Mouse (Mus musculus): ENCODE measurements at regions not wholly inside any gene's neighbourhood (a gene's known extent, or its start where the extent isn't known, plus 50 kb on each side); places are given as distances from the start of the nearest gene placed in this dataset.

DNA sequence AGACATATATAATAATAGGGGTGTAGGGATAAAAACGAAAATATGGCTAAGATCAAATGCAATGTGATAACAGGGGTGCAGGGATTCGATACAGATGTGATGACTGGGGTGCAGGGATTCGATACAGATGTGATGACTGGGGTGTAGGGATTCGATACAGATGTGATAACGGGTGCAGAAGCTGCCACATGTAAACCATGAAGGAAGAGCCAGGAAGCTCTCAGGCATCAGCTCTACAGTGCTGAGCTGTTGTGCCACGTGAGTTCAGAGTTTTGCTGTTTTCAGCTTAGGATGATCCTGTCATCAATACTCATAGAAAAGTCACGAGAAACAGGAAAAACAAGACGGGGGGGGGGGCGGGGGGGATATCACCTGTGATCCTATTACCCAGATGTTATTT, 221.2 kb upstream of the Klf3 start:
- in situ Hi-C loops (cut with MboI, MseI), result no loop called here

DNA sequence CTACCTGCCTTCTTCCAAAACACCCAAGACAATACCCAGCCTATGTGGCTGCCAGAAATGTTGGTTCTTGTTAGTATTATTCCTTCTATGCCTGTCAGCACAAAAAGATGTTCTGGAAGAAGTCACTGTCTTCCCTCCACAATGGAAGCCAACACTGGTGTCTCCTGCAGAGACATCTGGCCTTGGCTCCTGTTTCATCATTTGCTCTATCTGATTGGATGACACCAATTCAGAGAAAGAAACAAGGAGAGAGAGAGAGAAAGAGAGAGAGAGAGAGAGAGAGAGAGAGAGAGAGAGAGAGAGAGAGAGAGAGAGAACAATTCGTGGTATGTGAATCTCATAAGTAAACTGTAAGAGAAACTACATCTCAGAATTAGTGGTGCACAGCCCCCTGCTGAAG, 218.9 kb upstream of the Klf3 start:
- in situ Hi-C loops (cut with MboI, MseI), result no loop called here

DNA sequence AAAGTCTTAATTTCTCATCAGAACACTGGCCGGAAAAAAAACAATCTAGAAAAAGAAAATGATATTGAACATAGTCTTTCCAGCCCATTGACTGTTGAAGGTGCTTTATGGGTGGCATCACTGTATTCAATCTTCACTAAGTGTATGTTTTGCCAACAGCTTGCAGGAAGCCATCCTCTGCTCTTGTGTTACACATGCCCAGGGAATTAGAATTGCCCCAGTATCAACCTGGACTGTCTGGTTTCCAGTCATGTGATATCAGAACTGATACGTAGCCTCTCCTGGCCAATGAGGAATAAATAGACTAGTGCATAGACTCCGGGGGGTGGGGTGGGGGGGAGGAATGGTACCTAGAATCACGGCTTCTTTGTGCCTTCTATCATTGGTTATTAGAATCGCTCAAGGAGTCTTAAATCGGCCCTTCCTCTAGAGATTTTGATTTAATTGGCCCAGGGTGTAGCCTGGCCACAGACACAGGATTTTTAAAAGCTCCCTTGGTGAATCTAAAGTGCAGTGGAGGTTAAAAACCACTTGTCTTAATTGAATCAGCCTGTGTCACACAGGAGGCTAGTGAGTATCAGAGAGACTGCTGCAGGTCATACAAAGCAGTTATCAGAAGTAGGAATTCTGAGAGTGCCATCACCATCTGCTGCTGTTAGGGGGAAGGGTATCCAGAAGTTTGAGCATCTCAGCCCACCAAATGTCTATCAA, 218.0 kb upstream of the Klf3 start:
- in situ Hi-C loops (cut with MboI, MseI), result loop anchor here (5.0 kb wide), 1 partner anchor 48 kb away; no protein-coding TSS in a partner anchor

DNA sequence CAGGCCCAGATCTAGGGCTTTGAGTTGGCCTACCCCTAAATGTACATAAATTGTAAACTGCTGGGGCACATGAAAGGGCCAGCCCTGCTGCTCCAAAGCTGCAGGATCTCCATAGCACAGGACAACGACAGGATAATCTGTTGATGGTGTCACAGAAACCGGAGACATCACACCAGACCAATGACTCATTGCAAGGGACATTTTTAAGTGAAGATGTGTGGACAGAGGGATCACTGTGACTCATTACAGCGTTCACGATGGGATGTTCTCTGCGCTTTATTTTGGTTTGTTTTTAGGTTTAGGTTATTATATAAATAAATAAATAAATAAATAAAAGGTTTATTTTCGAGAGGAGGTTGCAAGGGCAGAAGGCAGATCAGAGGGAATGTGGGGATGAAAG, 216.9 kb upstream of the Klf3 start:
- in situ Hi-C loops (cut with MboI, MseI), result loop anchor here (5.0 kb wide), 1 partner anchor 49 kb away; no protein-coding TSS in a partner anchor

DNA sequence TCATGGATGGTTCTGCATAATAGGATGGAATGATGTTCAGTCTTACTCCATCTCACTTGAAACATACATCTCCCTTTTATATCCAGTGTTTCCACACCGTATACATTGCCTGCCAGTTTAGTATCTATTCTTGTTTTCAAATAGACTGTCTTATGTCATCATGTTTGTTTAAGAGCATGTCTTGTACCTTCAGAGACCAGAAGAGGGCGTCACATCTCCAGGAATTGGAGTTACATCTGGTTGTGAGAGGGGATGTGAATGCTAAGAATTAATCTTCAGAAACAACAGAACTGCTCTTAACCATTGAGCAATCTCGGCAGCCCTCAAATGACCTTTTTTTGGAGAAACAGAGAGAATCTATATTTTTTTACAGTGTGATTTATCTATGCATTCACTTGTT, 216.3 kb upstream of the Klf3 start:
- in situ Hi-C loops (cut with MboI, MseI), result loop anchor here (5.0 kb wide), 1 partner anchor 50 kb away; no protein-coding TSS in a partner anchor

DNA sequence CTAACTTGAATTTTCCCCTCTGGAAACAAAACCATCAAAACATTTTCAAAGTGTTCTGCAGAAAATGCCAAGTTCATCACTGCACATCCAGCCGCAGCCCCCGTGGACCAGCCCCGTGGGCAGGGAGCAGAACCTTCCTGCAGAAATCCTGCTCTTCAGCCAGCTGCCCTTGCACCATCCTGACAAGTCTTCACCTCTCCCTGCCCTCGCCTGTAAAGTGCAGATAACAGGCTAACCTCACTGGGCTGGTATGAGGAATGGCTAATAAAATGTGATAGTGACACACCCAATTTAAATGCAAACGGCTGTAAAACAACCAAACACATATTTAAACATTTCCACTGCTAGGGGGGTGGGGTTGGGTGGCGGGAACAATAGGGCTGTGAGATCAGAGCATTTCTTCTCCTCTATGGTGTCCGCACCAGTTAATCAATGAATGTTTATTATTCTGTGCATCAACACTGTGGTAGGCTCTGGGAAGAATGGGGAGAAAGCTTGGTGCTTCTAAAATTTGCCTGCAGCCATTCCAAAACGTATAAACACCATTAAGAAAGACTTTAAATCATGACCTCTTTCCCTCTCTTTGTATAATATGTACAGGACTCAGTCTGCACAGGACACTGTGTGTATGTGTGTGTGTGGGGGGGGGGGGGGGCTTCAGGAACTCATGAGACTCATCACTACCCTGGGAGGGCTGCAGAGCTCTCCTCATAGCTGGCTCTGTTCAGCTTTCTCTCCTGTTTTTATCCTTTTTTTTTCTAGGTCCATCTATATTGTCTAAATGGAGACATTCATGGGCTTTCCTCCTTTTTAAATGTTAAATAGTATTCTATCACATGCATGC, 215.1 kb upstream of the Klf3 start:
- in situ Hi-C loops (cut with MboI, MseI), result loop anchor here (5.0 kb wide), 1 partner anchor 51 kb away; no protein-coding TSS in a partner anchor

DNA sequence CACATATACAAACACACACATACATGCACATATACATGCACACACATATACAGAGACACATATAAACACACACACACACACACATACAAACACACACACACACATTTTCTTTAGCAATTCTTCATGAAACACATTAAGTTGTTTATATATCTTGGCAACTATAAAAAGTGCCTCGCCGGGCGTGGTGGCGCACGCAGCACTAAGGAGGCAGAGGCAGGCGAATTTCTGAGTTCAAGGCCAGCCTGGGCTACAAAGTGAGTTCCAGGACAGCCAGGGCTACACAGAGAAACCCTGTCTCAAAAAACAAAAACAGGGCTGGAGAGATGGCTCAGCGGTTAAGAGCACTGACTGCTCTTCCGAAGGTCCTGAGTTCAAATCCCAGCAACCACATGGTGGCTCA, 214.4 kb upstream of the Klf3 start:
- in situ Hi-C loops (cut with MboI, MseI), result loop anchor here (5.0 kb wide), 1 partner anchor 51 kb away; no protein-coding TSS in a partner anchor

DNA sequence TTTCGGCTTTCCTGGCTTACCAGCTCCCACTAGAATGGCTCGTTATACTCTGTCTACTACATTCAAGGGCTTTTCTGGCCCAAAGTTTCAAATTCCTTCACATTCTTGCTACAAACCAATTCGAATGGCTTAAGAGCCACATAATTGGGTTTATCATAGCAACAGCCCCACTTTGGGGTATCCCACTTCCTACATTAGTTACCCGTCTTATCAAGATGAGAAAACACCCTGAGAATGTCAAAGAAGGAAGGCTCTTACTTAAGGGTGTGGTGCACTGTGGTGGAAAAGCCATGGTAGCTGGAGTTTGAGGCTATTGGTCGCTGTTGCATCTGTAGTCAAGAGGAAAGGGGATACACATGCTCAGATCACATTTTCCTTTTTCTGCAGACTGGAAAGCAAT, 213.2 kb upstream of the Klf3 start:
- in situ Hi-C loops (cut with MboI, MseI), result no loop called here

DNA sequence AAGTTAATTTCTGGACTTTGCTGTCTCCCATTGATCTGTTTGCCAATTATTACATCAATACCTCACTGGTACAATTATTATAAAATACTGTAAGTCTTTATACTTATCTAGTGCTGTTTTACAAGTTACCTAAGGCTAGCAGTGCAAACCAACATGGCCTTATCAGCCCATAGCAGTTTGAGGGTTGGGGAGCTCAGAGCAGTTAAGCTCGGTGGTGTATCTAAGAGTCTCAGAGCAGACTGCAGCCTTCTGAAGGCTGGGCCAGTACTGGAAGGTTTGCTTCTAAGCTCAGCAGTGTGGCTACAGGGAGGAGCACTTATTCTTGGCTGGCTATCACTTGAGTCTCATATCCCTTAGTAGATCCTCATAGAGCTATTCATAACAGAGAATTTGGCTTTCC, 212.4 kb upstream of the Klf3 start:
- in situ Hi-C loops (cut with MboI, MseI), result no loop called here

DNA sequence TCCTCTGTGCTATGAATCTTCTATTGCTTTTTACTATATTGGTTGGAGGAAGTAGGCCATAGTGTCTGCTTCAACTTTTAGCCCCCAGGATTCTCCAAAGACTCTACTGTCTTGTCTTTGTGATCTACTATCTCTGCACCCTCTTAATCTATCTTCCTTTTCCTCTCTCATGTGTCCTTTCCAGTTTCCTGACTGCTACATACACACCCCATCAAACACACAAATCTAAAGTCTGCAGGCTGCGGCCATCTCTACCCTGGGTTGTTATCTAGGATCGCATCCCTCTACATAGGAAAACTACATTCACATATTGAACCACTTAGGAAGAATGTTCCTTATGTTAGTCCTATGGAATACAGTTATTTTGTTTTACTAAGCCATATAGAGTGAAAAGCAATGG, 211.4 kb upstream of the Klf3 start:
- in situ Hi-C loops (cut with MboI, MseI), result no loop called here

DNA sequence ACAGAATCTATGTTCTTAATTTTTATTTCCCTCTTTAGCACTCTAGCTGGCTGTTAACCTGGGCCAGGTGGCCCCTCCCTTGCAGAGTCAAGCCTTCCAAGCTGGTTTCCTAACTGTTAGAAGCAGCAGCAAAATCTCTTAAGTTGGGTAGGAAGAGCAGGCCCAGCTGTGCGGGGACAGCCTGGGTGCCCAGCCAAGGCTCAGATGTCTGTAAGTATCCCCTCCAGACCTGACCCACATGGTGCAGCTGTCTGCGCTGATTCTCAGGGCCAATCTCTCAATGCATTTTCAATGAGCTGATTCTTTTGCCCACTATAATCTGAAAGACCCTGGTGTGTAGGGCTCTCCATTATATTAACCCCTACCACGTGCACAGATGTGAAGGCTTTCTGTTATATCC, 208.0 kb upstream of the Klf3 start:
- in situ Hi-C loops (cut with MboI, MseI), result no loop called here

DNA sequence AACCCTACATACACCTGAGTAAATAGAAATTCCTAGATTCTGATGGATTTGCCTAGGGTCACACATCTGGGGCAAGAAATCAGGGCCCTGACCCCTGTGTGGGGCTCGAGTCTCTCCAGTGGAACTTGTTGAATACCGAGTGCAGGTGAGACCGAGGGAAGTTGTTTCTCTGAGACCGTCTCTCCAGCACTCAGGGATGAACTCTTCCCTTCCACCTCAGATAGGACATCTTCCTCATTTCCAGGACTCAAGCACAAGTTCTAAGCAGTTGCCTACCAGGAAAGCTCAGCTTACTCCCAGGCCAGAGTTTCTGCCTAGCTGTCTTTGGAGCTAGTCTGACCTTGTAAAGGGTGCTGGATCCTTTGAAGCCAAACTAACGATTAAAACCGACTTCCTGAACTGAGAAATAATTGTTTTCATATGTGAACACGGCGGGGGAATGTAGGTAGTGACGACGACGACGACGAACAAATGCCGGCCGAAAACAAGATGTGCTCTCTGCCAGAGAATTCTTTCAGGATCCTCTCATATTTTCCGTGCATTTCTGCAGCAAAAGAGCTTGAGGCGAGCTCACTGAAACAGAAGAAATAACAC, 207.3 kb upstream of the Klf3 start:
- in situ Hi-C loops (cut with MboI, MseI), result no loop called here

DNA sequence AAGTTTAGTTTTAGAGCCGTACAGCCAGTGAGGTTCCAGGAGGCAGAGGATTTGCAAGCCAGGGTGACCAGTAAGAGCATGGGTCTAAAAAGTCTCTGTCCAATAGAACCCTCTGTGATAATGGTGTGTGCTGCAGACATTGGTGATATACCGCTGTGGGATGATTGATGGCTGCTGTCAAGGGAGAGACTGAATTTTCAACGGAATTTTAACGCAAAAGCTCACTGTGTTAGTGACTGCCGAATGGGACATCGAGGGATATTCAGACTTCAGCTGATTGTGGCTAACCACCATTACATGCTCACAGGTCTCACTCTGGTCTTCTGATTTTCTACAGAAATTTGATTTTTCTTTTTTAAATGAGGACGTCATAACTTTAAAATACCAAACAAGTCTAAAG, 206.2 kb upstream of the Klf3 start:
- in situ Hi-C loops (cut with MboI, MseI), result no loop called here

DNA sequence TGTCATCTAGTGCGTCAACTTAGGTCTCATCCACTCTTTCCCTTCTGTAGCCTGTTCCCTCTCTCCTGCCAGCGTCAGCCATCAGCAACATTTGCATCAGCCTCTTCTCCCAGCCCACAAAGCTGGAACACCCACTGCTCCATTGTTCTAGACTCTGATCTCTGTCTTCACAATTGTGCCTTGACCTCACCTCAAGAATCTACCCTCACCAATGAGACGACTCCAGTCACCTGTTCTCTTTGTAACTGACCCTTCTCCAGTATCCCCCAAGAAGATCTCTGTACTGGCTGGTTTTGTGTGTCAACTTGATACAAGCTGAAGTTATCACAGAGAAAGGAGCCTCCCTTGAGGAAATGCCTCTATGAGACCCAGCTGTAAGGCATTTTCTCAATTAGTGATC, 205.7 kb upstream of the Klf3 start:
- in situ Hi-C loops (cut with MboI, MseI), result no loop called here

DNA sequence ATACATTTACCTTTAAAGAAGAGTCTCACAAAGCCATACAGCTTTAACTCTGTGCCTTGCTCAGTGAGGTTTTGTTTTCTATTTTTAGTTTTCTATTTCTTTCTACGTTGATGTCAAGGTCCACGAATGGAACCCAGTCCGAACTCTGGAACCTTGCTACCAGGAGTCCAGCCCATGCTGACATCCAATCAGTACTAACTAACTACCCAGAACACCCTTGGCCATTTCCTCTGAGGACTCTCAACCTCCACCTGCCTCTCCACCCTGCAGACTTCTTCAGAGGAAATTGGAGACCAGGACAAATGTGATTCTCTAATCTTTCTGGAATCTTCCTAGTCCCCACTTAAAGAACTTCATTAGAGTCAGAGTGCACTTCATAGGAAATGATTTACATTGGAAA, 204.6 kb upstream of the Klf3 start:
- in situ Hi-C loops (cut with MboI, MseI), result no loop called here

DNA sequence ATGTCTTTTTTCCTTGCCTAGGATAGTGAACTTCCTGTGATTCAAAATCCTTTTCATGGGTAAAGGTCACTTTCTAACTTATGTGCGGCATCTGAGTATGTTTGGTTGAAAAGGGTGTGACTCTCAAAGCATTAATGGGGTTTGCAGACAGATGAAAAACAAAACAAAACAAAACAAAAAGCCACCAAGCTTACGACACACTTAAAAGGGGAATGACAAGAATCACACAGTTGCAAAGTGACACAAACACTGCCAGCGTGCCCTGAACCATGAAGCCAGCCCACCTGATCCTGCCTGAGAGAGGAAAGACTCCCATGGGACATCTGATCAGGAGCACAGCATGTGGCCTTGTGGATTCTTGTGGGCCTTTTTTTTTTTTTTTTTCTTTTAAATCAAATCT, 204.2 kb upstream of the Klf3 start:
- in situ Hi-C loops (cut with MboI, MseI), result no loop called here

DNA sequence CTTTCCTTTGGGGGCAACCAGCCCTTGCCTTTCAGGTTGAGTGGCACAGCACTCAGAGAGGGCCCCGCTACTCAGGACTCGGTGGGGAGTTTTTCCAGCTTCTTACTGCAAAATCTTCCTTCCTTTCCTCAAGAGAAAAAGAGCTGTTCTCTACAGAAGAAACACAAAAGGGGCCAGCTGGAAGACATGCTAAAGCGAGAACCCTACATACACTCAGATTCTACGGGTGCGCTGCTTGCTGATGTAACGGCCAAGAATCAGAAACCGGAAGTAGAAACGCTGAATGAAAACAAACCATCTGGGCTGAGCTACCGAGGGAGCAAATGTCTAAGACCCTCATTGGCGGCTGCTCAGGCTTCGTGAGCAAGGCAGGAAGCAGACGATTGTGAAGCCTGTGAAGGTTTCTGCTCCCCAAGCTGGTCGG, 203.3 kb upstream of the Klf3 start:
- in situ Hi-C loops (cut with MboI, MseI), result no loop called here

DNA sequence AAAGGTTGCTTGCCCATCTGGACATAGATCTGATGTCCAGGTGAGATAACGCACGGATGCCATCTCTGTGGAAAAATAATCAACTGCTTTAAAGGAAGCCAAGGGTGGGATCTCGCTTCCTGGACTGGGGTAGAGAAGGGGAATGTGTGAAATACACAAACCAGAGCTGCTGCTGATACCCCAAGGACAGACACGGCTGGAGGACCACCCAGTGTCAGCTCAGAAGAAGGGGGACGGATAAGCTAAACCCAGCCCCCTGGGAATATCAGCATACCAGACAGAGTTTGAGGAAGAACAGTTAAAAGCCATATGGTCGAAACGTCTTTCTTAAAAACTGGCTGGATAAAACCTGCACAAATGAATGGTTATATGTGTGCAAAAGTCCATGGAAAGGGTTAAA, 202.8 kb upstream of the Klf3 start:
- in situ Hi-C loops (cut with MboI, MseI), result no loop called here

DNA sequence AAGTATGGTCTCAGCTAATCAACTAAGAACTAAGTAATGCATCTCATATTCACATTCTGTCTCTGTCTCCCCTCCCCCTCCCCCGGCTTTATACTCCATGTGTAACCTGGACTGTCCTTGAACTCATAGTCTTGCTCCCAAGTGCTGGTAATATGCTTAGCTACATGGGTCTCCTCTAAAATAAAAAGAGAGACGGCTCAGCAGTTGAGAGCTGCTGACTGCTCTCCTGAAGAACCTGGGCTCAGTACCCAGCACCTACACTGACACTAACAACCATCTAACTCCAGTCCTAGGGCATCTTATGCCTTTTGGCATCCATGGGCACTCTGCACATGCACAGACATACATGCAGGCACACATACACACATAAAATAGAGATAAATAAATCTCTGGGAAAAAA, 202.4 kb upstream of the Klf3 start:
- in situ Hi-C loops (cut with MboI, MseI), result no loop called here

DNA sequence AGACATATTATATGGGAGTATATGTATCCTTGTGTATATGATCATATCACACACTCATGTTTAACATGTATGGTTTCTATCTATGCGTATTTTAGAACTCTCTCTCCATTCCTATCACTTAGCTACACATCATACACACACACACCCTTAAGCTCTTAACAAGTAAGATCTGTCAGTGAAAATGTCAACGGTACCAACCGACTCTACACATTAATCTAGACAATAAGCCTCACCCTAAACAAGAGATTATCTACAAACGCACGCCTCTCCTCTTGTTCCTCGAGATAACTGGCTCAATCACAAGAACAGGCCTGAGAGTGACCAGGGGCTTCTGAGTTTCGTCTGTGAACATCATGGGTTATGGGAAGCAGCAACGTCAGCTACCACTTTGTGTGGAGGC, 201.9 kb upstream of the Klf3 start:
- in situ Hi-C loops (cut with MboI, MseI), result no loop called here

DNA sequence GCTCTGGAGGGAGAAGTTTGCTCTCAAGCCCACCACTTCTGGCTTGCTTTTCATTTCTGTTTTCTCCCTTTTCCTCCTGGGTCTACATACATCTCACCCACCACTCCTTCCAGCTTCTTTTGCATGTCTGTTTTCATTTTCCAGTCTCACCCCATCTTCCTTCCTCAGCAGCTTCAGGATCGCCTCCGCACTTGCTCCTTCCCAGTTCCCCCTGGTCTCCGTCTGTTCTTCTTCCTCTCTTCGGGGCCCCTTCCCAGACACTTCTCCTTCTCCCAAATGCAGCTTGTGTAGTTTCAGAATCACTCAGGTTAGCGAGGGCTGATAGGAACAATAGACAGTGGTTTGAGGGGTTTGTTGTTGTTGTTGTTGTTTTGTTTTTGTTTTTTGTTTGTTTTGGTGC, 201.4 kb upstream of the Klf3 start:
- in situ Hi-C loops (cut with MboI, MseI), result no loop called here

DNA sequence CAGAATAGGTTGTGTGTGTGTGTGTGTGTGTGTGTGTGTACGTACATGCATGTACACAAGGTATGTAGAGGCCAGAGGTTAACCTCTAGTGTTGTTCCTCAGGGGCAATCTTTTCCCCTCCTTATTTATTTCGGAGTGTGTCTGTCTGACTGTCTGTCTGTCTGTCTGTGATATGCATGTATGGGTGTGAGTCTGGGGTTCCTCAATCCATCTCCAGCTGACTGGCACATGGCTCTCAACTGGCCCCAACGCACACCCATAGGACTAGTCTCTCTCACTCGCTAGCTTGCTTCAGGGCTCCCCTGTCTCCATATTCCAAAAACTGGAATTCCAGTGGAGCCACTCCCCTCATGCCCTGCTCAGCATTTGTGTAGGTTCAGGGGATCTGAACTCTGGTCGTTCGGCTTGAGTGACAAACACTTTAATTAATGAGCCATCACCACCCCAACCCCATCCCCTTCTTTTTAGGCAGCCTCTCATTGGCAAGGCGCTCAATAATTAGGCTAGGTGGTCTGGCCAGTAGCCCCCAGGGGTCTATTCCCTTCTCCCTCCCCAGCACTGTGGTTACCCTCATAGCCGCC, 200.7 kb upstream of the Klf3 start:
- in situ Hi-C loops (cut with MboI, MseI), result no loop called here

Data from T-helper 1 cell (primary cell).